Mouse (Mus musculus): Measurements from ENCODE around the gene A830031A19Rik. TPM values are rescaled to one million over a fixed set of nuclear protein-coding genes. Genes with fewer than 3 reads are reported as not detected.

Gene A830031A19Rik
- polyA plus RNA-seq, 1 experiment from 2014 or later: not detected

DNA sequence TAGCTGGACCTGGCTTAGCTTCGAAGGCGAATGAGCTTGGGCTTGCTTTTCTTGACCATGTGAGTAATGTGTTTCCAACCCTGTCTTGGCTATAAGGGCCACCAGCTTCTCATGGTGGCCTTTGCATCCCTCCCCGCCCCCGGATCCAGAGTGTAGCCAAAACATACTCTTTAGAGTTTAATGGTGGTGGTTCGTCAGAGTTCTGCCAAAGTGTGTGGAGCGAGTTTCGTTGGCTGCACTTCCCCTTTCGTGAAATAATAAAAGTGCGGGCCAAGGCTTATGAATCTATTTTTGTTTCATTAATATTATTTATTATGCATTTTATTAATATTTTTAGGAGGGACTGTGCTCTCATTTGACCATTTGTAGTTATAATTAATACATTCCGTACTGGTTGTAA, 24.4 kb upstream of the A830031A19Rik start:
- H3K4me3 ChIP-seq (ENCODE audit: low read depth, low read length): no peak overlapping the region
- H3K9ac ChIP-seq (replicated peaks; ENCODE audit: low read depth, low read length): no peak overlapping the region
- H3K36me3 ChIP-seq (ENCODE audit: control insufficient read depth, insufficient read depth, low read length): no peaks in the 10 kb centered on the region
- no peak overlapping the region; the same call in 1 of the 2 replicates for H3K27ac ChIP-seq (ENCODE audit: low read depth, low read length)
- peaks cover 56% of the 10 kb centered on the region for H3K4me1 ChIP-seq (ENCODE audit: control insufficient read depth, insufficient read depth, low read length)
- H3K27me3 ChIP-seq (ENCODE audit: control insufficient read depth, insufficient read depth, low read length): no peaks in the 10 kb centered on the region
- H3K4me2 ChIP-seq (ENCODE audit: low read depth, low read length): peak overlapping the region; percentile 21; the same call in 1 of the 2 replicates
- 65% methylated on average over 10 of the region's 10 CpGs for WGBS
- H3K9me3 ChIP-seq (ENCODE audit: control insufficient read depth, low read length): no peaks in the 10 kb centered on the region
- no peak for ATAC-seq (ENCODE audit: low read depth)

DNA sequence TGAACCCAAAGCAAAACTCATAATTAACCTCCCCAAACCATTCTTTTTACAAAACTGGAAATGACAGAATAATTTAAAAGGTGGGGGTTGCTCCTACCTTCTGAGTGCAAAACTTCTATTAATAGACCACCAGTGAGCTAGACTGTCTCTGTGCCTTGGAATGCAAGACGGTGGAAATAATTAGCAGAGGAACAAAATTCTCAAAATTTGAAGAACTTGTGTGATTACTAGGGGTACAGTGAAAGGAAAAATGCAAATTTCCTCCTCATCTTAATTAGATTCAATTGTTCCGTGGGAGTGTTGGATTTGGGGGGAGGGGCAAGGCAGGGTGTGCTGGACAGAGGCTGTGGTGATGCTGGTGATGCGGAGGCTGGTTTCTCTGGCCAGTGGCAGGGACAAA, 23.8 kb upstream of the A830031A19Rik start:
- Histone ChIP-seq H3K27me3 (ENCODE audit: control insufficient read depth, insufficient read depth, low read length) (no peaks in the 10 kb centered on the region), H3K36me3 (ENCODE audit: control insufficient read depth, insufficient read depth, low read length) (no peaks in the 10 kb centered on the region), H3K4me3 (ENCODE audit: low read depth, low read length) (no peak overlapping the region), H3K9me3 (ENCODE audit: control insufficient read depth, low read length) (no peaks in the 10 kb centered on the region), H3K4me2 (ENCODE audit: low read depth, low read length) (peak overlapping the region; percentile 21; the same call in 1 of the 2 replicates), H3K4me1 (ENCODE audit: control insufficient read depth, insufficient read depth, low read length) (peaks cover 60% of the 10 kb centered on the region), H3K27ac (ENCODE audit: low read depth, low read length) (peak overlapping the region; percentile 10; the same call in 1 of the 2 replicates), H3K9ac (replicated peaks; ENCODE audit: low read depth, low read length) (no peak overlapping the region)
- ATAC-seq (ENCODE audit: low read depth): no peak
- WGBS: 35% methylated on average over 3 of the region's 3 CpGs

- Histone ChIP-seq H3K27ac (ENCODE audit: low read depth, low read length) (no peak overlapping the region), H3K27me3 (ENCODE audit: control insufficient read depth, insufficient read depth, low read length) (no peaks in the 10 kb centered on the region), H3K9me3 (ENCODE audit: control insufficient read depth, low read length) (no peaks in the 10 kb centered on the region), H3K4me2 (ENCODE audit: low read depth, low read length) (0 out of 2 replicates have a peak overlapping the region, but pooled peaks have one; percentile 6), H3K9ac (replicated peaks; ENCODE audit: low read depth, low read length) (no peak overlapping the region), H3K4me3 (ENCODE audit: low read depth, low read length) (no peak overlapping the region), H3K36me3 (ENCODE audit: control insufficient read depth, insufficient read depth, low read length) (no peaks in the 10 kb centered on the region), H3K4me1 (ENCODE audit: control insufficient read depth, insufficient read depth, low read length) (peaks cover 63% of the 10 kb centered on the region)
- no peak for ATAC-seq (ENCODE audit: low read depth)
- WGBS: 48% methylated on average over 5 of the region's 5 CpGs
These were observed 23.2 kb upstream of the A830031A19Rik start for GRCm38 (mm10) chr11:24098069-24098468.

GRCm38 (mm10) chr11:24097026-24097425, 22.2 kb upstream of the A830031A19Rik start:
- no peak overlapping the region for H3K4me3 ChIP-seq (ENCODE audit: low read depth, low read length)
- no peaks in the 10 kb centered on the region for H3K27me3 ChIP-seq (ENCODE audit: control insufficient read depth, insufficient read depth, low read length)
- ATAC-seq (ENCODE audit: low read depth): no peak
- no peaks in the 10 kb centered on the region for H3K9me3 ChIP-seq (ENCODE audit: control insufficient read depth, low read length)
- H3K9ac ChIP-seq (replicated peaks; ENCODE audit: low read depth, low read length): no peak overlapping the region
- H3K4me2 ChIP-seq (ENCODE audit: low read depth, low read length): peak overlapping the region; percentile 35
- H3K27ac ChIP-seq (ENCODE audit: low read depth, low read length): no peak overlapping the region
- H3K36me3 ChIP-seq (ENCODE audit: control insufficient read depth, insufficient read depth, low read length): no peaks in the 10 kb centered on the region
- WGBS: 12% methylated on average over 6 of the region's 6 CpGs
- peaks cover 59% of the 10 kb centered on the region for H3K4me1 ChIP-seq (ENCODE audit: control insufficient read depth, insufficient read depth, low read length)

DNA sequence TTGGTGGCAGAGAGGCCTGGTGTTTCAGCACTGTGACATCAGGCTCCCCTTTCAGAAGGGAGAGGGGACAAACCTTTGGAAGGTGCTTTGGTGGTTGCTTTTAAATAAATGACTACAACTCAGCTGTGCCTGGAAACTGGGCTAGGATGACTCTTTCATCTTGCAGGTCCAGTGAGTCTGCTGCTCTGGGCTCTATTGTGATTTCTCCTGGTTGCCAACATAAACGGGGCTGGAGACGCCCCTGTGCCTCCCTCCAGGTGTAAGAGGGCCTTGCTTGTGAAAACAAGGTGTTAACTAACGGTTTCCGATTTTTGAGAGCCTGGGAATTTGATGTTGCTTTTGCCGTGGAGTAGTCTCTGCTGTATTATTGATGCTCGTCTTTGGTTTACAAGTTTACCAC, 21.6 kb upstream of the A830031A19Rik start:
- Histone ChIP-seq H3K36me3 (ENCODE audit: control insufficient read depth, insufficient read depth, low read length) (no peaks in the 10 kb centered on the region), H3K27ac (ENCODE audit: low read depth, low read length) (peak overlapping the region; percentile 45), H3K9me3 (ENCODE audit: control insufficient read depth, low read length) (no peaks in the 10 kb centered on the region), H3K9ac (replicated peaks; ENCODE audit: low read depth, low read length) (no peak overlapping the region), H3K27me3 (ENCODE audit: control insufficient read depth, insufficient read depth, low read length) (no peaks in the 10 kb centered on the region), H3K4me2 (ENCODE audit: low read depth, low read length) (peak overlapping the region; percentile 35), H3K4me1 (ENCODE audit: control insufficient read depth, insufficient read depth, low read length) (peaks cover 61% of the 10 kb centered on the region), H3K4me3 (ENCODE audit: low read depth, low read length) (no peak overlapping the region)
- ATAC-seq (ENCODE audit: low read depth): no peak
- 24% methylated on average over 6 of the region's 6 CpGs for WGBS

- peaks cover 67% of the 10 kb centered on the region for H3K4me1 ChIP-seq (ENCODE audit: control insufficient read depth, insufficient read depth, low read length)
- H3K4me2 ChIP-seq (ENCODE audit: low read depth, low read length): peak overlapping the region; percentile 39
- no peak for ATAC-seq (ENCODE audit: low read depth)
- H3K36me3 ChIP-seq (ENCODE audit: control insufficient read depth, insufficient read depth, low read length): no peaks in the 10 kb centered on the region
- peak overlapping the region; percentile 45; the same call in 1 of the 2 replicates for H3K27ac ChIP-seq (ENCODE audit: low read depth, low read length)
- no peak overlapping the region for H3K9ac ChIP-seq (replicated peaks; ENCODE audit: low read depth, low read length)
- no peak overlapping the region for H3K4me3 ChIP-seq (ENCODE audit: low read depth, low read length)
- no peaks in the 10 kb centered on the region for H3K9me3 ChIP-seq (ENCODE audit: control insufficient read depth, low read length)
- 34% methylated on average over 7 of the region's 7 CpGs for WGBS
- no peaks in the 10 kb centered on the region for H3K27me3 ChIP-seq (ENCODE audit: control insufficient read depth, insufficient read depth, low read length)
These were observed 21.0 kb upstream of the A830031A19Rik start for GRCm38 (mm10) chr11:24095656-24096353.

- Histone ChIP-seq H3K9me3 (ENCODE audit: control insufficient read depth, low read length) (no peaks in the 10 kb centered on the region), H3K27me3 (ENCODE audit: control insufficient read depth, insufficient read depth, low read length) (no peaks in the 10 kb centered on the region), H3K4me2 (ENCODE audit: low read depth, low read length) (peak overlapping the region; percentile 39), H3K4me3 (ENCODE audit: low read depth, low read length) (peak overlapping the region; percentile 6; the same call in 1 of the 2 replicates), H3K36me3 (ENCODE audit: control insufficient read depth, insufficient read depth, low read length) (no peaks in the 10 kb centered on the region), H3K27ac (ENCODE audit: low read depth, low read length) (peak overlapping the region; percentile 53; the same call in 1 of the 2 replicates), H3K9ac (replicated peaks; ENCODE audit: low read depth, low read length) (no peak overlapping the region; the same call in 1 of the 2 replicates), H3K4me1 (ENCODE audit: control insufficient read depth, insufficient read depth, low read length) (peaks cover 71% of the 10 kb centered on the region)
- 21% methylated on average over 9 of the region's 9 CpGs for WGBS
- no peak for ATAC-seq (ENCODE audit: low read depth)
These were observed 20.4 kb upstream of the A830031A19Rik start for GRCm38 (mm10) chr11:24095236-24095635.

DNA sequence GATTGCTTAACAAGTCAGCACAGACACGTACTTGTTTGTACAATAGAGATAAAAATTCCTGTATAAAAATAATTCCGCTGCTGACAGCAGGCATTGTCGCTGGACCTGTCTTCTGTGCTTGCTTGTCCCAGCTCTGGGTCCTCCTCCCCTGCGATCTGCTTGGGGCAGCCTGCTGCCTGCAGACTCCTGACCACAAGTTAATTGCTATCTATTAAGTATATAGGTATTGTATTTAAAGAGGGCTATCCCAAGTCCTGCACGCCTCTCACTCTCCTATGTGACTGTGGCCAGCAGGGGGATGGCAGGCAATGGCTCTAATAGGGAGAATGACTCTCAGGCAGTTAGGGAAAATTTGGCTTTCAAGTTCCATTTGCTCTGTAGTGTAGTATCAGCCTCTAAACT, 19.2 kb upstream of the A830031A19Rik start:
- ATAC-seq (ENCODE audit: low read depth): no peak

DNA sequence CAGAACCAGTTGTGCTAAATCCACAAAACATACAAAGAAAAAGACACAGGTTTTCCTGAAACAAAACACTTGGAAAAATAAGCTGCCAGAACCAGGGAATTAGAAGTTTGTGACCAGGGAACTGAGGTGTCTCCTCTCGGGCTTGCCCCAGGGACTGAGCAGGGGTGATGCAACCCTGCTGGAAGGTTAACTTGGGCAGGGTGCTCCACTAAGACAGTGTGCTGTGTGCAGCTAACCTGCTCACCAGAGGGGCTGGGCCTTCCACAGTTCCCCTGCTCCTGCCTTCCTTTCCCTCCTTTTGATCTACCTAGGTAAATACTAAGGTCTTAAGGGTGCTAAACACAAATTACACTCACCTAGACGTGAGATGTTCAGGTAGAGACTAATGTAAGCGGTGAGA, 17.8 kb upstream of the A830031A19Rik start:
- no peak overlapping the region for H3K9ac ChIP-seq (replicated peaks; ENCODE audit: low read depth, low read length)
- peak overlapping the region; percentile 0; the same call in 1 of the 2 replicates for H3K27ac ChIP-seq (ENCODE audit: low read depth, low read length)
- no peaks in the 10 kb centered on the region for H3K27me3 ChIP-seq (ENCODE audit: control insufficient read depth, insufficient read depth, low read length)
- WGBS: 49% methylated on average over 3 of the region's 3 CpGs
- H3K4me1 ChIP-seq (ENCODE audit: control insufficient read depth, insufficient read depth, low read length): peaks cover 77% of the 10 kb centered on the region
- ATAC-seq (ENCODE audit: low read depth): no peak
- no peak overlapping the region for H3K4me3 ChIP-seq (ENCODE audit: low read depth, low read length)
- no peak overlapping the region for H3K4me2 ChIP-seq (ENCODE audit: low read depth, low read length)
- H3K9me3 ChIP-seq (ENCODE audit: control insufficient read depth, low read length): no peaks in the 10 kb centered on the region
- peaks cover 10% of the 10 kb centered on the region for H3K36me3 ChIP-seq (ENCODE audit: control insufficient read depth, insufficient read depth, low read length)

More for the DNA sequence above, 19.2 kb upstream of the A830031A19Rik start:
- Histone ChIP-seq H3K9ac (replicated peaks; ENCODE audit: low read depth, low read length) (no peak overlapping the region; the same call in 1 of the 2 replicates), H3K36me3 (ENCODE audit: control insufficient read depth, insufficient read depth, low read length) (0 out of 2 replicates have a peak, but pooled peaks cover under 1% of the 10 kb centered on the region), H3K4me1 (ENCODE audit: control insufficient read depth, insufficient read depth, low read length) (peaks cover 74% of the 10 kb centered on the region), H3K4me3 (ENCODE audit: low read depth, low read length) (no peak overlapping the region), H3K27ac (ENCODE audit: low read depth, low read length) (peak overlapping the region; percentile 7; the same call in 1 of the 2 replicates), H3K27me3 (ENCODE audit: control insufficient read depth, insufficient read depth, low read length) (no peaks in the 10 kb centered on the region), H3K4me2 (ENCODE audit: low read depth, low read length) (peak overlapping the region; percentile 6; the same call in 1 of the 2 replicates), H3K9me3 (ENCODE audit: control insufficient read depth, low read length) (no peaks in the 10 kb centered on the region)
- WGBS: 33% methylated on average over 5 of the region's 5 CpGs

Data from neural tube, embryonic 14.5 days (tissue).